Mouse (Mus musculus) effector memory CD4-positive, alpha-beta T cell, adult 5 months (primary cell): ENCODE measurements around the gene Adam23. TPM values are rescaled to one million over a fixed set of nuclear protein-coding genes. Genes with fewer than 3 reads are reported as not detected.

ENCODE experiments used
- polyA plus RNA-seq: library from polyadenylated mRNA; unstranded; fragments of 100-300 nt; shearing (Covaris generic); gene quantifications from one replicate; pipeline ENCODE4 v1.2.1, GENCODE M21; 2017

Adam23 gene
- not detected for polyA plus RNA-seq

GRCm38 (mm10) chr1:63445656-63446046, at the start of gene Adam23:
Adam23 (plus strand) TSS chr1:63445891.

GRCm38 (mm10) chr1:63615668-63616067, 170.0 kb downstream of the Adam23 start, which contains the start of gene Gm39653:
Gm39653 (plus strand) TSS chr1:63615968.

Other genes starting within 250 kb of the Adam23 start
- gene Gpr1, start 231.3 kb upstream of the Adam23 start, polyA plus RNA-seq = not detected
- gene Zdbf2, start 172.6 kb upstream of the Adam23 start, polyA plus RNA-seq = 3.0 TPM
- not detected for gene Gm39653, start 170.1 kb downstream of the Adam23 start, polyA plus RNA-seq
- gene Dytn, start 241.0 kb downstream of the Adam23 start, polyA plus RNA-seq = not detected